Mouse (Mus musculus) A20 (cell line): ENCODE data around the gene Slc44a4.

Source experiments
- DNase-seq: peaks from one replicate; pipeline ENCODE4 v3.0.0-alpha.2; 2011; ENCODE audit warnings: low read depth, low spot score

The Slc44a4 gene

DNA sequence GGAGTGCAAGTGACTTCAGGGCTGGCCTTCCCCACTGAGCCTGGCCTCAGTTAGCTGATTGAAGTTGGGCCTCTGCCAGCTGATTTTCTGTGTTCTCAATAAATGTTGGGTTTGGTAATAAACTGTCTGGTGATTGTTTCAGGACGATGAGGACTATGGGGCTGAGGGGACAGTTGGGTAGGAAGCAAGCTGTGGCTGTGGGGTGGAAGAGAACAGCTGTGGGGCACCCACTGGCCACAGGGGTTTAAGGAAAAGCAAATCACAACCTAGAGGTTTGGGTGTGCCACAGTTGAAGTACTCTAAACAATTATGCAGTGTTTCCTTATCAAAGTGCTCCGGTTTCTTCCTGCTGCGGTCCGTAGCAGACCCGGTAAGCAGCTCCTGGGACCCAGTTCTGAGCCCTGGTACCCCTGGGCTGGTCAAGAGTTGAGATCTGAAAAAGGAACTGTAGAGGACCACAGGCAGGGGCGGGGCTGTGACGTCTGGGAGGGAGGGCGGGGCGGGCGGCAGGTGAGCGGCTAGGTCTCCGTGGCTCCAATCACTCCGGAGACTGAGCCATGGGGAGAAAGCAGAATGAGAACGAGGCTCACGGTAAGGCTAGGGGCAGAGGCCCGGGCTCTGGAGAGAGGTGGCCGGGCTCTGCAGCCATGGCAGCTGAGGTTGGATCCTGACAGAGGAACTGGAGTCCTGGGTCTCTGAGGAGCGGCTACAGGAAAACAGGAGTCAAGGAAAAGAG lies at the start of gene Slc44a4:
Gene Slc44a4, plus strand, starts transcription at position 537 of the 736 bp plus-strand sequence.
- DNase-seq: no peak

- no peak for DNase-seq
Observed at GRCm38 (mm10) chr17:34865981-34866380, 48.3 kb upstream of the Slc44a4 start.

DNA sequence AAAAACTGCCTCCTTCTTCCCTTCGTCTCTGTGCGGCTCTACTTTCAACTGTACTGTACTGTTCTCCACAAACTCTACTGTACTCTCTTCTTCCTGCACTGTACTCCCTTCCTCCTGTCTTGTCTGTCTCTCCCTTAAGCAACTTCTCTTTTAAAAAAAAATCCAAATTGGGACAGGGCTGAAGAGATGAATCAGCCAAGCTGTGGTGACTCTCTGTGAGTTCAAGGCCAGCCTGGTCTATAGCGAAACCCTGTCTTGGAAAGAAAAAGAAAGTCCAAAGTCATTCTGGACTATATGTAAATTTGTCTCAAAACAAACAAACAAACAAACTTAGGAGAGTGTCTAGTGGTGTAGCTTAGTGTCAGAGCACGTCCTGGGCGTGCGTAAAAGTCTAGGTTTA lies 39.9 kb upstream of the Slc44a4 start:
- DNase-seq: no peak

DNA sequence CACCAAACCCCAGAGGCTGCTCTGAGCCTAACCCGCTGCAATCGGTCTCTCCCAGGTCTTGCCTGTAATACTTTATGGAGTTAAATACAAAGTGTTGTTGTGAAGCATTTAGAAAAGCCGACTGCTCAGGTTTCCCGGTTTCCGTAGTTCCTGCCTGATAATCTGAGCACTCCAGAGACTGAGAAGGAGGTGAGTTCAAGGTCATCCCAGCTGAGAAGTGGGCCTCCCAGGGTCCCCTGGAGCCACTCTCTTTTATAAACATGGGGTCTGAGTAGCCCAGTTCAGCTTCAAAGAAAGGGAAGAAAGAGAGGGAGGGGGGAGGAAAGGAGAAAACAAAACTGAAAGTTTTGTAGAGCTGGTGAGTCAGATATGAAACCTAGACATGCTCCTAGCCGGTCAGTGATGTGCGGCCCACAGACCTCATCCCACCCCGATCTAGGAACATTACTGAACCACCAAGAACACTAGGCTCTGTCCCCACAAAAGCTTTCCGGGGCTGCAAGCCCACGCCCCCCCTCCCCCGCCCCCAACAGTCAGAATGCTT lies 34.9 kb upstream of the Slc44a4 start, which contains the start of gene Zbtb12:
Gene Zbtb12, plus strand, starts transcription at position 148 of the 544 bp plus-strand sequence.
- peak; percentile 32 for DNase-seq

DNA sequence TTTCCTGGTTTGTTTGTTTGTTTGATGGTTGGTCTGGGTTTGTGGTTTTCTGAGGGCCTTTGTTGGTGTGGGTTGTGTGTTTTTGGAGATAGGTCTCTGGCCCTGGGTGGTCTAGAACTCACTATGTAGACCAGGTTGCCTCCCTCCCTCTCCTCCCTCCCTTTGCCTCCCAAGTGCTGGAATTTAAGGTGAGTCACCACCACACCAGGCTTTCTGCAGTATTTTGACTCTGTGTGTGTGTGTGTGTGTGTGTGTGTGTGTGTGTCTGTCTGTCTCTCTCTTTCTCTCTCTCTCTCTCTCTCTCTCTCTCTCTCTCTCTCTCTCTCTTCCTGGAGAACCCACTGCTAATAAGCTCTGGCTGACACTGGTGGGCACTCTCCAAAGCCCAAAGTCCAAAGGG lies 33.1 kb upstream of the Slc44a4 start:
- DNase-seq: no peak

GRCm38 (mm10) chr17:34881683-34882310 lies 32.5 kb upstream of the Slc44a4 start, which contains the start of gene Gm20547:
Gm20547 (minus strand) TSS chr17:34882042.
- DNase-seq: no peak

DNA sequence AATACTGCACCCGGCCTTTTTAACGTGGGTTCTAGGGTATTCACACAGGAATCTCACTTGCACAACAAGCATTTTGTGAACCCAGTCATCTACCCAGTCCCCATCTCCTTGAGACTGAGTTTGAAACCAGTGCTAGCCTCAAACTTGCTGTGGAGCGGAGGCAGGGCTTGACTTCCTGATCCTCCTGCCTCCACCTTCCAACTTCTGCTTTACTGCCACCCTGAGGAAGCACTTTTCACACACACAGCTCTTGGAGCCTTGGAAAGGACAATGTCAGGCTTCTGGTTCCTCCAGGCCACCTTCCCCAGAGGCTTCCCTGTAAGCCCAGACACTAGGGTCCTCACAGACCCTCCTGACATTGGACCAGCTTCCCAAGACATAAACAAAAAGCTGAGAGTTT lies 30.9 kb upstream of the Slc44a4 start:
- DNase-seq: no peak

- no peak for DNase-seq
Observed at GRCm38 (mm10) chr17:34884704-34885103, 29.6 kb upstream of the Slc44a4 start.

DNA sequence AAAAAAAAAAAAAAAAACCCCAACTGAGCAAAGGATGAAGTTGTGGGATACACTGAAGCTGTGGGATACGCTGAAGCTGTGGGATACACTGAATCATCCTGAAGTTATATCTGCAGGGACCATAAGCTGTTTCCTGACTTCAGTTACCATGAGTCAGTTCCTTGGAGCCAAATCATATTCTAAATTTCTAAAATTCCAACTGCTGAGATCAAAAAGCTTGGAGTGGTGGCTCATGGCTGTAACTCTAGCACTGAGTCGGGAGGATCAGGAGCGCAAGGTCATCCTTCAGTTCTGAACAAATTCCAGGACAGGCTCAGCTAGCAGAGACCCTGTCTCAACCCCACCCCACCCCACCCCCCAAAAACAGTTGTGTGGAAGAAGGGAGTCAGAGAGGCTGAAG lies 28.7 kb upstream of the Slc44a4 start:
- no peak for DNase-seq

DNA sequence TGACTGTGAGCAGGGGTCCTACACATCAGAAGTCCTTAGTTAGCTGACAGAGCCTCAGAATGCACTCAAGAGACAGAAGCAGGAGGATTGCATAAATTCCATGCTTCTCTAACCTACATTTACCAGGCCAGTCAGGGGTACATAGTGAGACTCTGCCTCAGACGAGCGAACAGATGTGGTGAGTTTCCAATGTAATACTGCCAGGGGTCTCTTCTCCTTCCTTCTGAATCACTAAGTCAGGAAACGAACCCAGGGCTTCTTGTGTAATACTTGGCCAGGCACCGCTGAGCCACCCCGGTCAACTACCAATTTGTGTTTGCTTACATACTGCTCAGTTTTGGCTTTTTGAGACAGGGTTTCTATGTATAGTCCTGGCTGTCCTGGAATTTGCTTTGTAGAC lies 26.3 kb upstream of the Slc44a4 start:
- no peak for DNase-seq

- no peak for DNase-seq
Observed at GRCm38 (mm10) chr17:34890074-34890743, 24.1 kb upstream of the Slc44a4 start.

- DNase-seq: peak; percentile 52
Observed at GRCm38 (mm10) chr17:34891377-34891776, 22.9 kb upstream of the Slc44a4 start.

DNA sequence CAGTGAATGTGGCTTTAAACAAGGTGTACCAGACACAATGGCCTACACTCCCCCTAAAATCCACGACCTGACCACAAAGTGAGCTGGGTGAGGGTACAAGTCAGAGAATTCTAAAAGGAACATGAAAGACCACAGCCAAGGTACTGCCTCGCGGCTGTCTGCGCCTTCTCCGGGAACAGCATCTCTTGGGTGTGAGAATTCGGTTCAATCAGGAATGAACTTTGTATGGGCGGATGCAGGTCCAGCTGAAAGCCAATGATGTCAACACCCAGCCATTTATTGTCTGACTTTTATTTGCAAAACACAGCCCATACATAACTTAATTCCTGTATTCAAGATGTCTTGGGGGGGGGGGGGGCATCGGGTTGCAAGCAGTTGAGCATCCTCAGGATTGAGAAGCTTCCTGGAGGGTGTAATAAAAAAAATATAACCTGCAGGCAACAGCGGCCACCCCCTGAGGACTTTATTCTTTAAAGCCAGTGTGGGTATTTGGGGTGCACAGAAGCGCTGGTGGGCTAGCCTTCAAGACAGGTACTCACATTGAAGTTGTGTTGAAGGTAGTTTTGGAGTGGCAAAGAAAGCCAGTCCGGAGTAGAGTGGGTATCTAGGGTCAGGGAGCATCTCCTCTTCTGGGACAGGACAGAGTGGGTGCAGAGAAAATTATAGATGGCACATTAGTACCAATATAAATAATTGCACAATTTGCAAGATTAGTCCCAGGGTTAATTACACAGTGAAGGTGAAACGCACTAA lies 21.0 kb upstream of the Slc44a4 start:
- no peak for DNase-seq

DNA sequence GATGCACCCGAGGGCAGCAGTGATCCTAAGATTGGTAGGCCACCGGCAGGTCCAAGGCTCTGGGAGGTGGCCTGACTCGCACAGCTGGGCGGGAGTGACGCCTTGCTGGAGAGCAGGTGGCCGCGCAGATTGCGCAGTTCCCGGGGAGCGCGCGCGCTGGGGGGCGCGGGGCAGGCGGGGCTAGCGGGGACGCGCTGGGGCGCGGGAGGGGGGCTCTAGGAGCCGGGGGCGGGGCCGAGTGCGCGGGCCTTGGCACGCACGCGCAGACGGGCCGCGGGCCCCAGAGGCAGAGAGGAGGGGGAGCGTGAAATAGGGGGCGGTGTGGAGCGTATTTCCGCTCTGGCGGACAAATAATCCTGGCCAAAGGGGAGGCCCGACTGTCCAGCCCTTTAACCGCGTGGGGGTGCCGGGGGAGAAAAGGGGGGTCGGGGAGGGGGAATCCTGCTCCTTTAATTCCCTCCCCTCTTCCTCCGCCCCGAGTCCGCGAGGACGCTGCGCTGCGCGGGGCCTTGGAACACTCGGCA lies 20.1 kb upstream of the Slc44a4 start:
- DNase-seq: peak; percentile 96

DNA sequence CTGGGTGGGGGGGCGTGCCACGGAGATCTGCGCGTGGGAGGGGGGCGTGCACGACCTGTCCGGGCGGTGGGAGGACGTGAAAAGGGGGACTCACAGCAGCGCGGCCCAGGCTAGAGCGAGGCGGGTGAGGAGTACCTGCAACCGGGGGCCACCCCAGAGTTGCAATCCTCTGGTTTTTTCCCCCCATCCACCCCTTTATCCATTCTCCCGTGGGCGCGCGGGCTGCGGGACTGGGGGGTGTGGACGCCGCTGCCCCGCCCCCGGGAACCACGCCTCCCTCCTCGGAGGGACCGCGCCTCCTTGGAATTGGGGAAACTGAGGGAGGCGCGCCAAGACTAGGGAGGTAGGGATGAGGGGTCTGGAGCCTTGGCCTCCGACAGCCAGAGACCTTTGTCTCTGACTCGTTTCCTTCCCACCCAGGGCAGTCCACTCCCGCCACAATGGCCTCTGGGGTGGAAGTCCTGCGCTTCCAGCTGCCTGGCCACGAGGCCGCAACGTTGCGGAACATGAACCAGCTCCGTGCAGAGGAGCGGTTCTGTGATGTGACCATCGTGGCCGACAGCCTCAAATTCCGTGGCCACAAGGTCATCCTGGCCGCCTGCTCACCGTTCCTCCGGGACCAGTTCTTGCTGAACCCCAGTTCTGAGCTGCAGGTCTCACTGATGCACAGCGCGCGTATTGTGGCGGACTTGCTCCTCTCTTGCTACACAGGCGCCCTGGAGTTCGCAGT lies 19.3 kb upstream of the Slc44a4 start:
- DNase-seq: peak; percentile 43

DNA sequence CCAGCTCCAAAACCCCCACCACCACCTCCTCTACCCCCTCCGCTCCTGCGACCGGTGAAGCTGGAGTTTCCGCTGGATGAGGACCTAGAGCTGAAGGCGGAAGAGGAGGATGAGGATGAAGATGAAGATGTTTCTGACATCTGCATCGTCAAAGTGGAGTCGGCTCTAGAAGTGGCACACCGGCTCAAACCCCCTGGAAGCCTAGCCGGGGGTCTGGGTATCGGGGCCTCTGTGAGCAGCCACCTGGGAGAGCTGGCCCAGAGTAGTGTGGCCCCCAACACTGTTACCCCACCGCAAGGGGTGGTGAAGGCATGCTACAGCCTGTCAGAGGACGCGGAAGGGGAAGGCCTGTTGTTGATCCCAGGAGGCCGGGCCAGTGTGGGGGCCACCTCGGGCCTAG lies 18.5 kb upstream of the Slc44a4 start:
- peak; percentile 17 for DNase-seq

DNA sequence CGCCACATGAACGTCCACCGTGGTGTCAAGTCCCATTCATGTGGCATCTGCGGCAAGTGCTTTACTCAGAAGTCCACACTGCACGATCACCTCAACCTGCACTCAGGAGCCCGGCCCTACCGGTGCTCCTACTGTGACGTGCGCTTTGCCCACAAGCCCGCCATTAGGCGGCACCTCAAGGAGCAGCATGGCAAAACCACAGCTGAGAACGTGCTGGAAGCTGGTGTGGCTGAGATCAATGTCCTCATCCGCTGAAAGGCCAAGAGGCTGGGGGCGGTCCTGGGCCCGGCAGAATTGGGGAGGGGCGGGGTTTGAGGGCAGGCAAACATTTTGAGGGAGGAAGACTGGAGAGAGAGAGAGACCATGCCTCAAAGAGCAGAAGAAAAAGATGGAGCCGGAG lies 17.9 kb upstream of the Slc44a4 start:
- peak; percentile 60 for DNase-seq

- DNase-seq: no peak
Observed at GRCm38 (mm10) chr17:34897373-34898159, 16.7 kb upstream of the Slc44a4 start.

GRCm38 (mm10) chr17:34898160-34898586 lies 16.1 kb upstream of the Slc44a4 start, which contains the start of the genes C2 and Ehmt2:
C2 (minus strand) TSS chr17:34898265.
Ehmt2 (plus strand) TSS chr17:34898469.
- DNase-seq: peak; percentile 91

DNA sequence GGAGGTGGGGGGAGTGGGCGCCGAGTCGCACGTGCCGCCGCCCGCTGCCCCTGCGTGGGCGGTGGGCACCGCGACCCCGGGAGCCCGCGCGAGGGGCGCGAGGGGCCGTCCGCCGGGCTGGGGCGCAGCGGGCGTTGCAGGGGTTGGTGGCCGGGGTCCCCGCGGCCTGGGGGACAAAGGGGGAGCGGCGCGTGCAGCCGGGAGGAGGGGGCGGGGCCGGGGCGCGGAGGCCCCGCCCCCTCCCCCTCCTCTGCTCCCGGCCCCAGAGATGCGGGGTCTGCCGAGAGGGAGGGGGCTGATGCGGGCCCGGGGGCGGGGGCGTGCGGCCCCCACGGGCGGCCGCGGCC lies 15.6 kb upstream of the Slc44a4 start:
- no peak for DNase-seq
